Mouse (Mus musculus) forebrain, embryonic 13.5 days (tissue): ENCODE measurements around the gene Olfr123. TPM values are rescaled to one million over a fixed set of nuclear protein-coding genes. Genes with fewer than 3 reads are reported as not detected.

Experiments used
- ATAC-seq: fragments of 200-750 bp; cut with Nextera tagmentation; 2 replicates; pipeline ENCODE4 v1.8.0; 2017
- H3K27ac ChIP-seq: fragments of 300-500 bp; sonication (generic); 2 replicates; pipeline ENCODE4 v1.5.1; 2015; ENCODE audit warnings: inconsistent platforms, mild to moderate bottlenecking, moderate library complexity
- H3K27me3 ChIP-seq: fragments of 300-500 bp; sonication (generic); 2 replicates; pipeline ENCODE4 v1.6.1; 2015; ENCODE audit warnings: mild to moderate bottlenecking, inconsistent platforms
- H3K36me3 ChIP-seq: fragments of 300-500 bp; sonication (generic); 2 replicates; pipeline ENCODE4 v1.6.1; 2015; ENCODE audit warnings: mild to moderate bottlenecking, inconsistent platforms; ENCODE audit not compliant: poor library complexity, severe bottlenecking
- H3K4me1 ChIP-seq: fragments of 300-500 bp; sonication (generic); 2 replicates; pipeline ENCODE4 v1.6.1; 2015; ENCODE audit warnings: inconsistent platforms
- H3K4me2 ChIP-seq: fragments of 300-500 bp; sonication (generic); 2 replicates; pipeline ENCODE4 v1.6.1; 2015; ENCODE audit warnings: inconsistent platforms, mild to moderate bottlenecking, moderate library complexity
- H3K4me3 ChIP-seq: fragments of 300-500 bp; sonication (generic); 2 replicates; pipeline ENCODE4 v1.5.1; 2015; ENCODE audit warnings: mild to moderate bottlenecking, inconsistent platforms
- H3K9ac ChIP-seq: fragments of 300-500 bp; sonication (generic); 2 replicates; pipeline ENCODE4 v1.6.1; 2015; ENCODE audit warnings: mild to moderate bottlenecking, inconsistent platforms
- H3K9me3 ChIP-seq: fragments of 300-500 bp; sonication (generic); replicated peaks from 2 replicates; pipeline ENCODE4 v1.6.1; 2016; ENCODE audit warnings: inconsistent platforms
- WGBS: fragments of 180-500 bp; shearing (Covaris S2); methylation state at CpG from one replicate; pipeline ENCODE4 v1.1.7; 2015; 5-methylcytosine and 5-hydroxymethylcytosine counted together
- polyA plus RNA-seq: library from polyadenylated mRNA; unstranded; fragments of >200 nt; fragmentation: Nextera tagmentation; extraction: Ambion mirVana; gene quantifications from 2 replicates; pipeline ENCODE4 v1.2.1, GENCODE M21; 2015

Olfr123 gene
- polyA plus RNA-seq, result not detected in 2 replicates

- 98% methylated on average over 2 of the region's 2 CpGs for WGBS
- no peaks in the 10 kb centered on the region for H3K27me3 ChIP-seq
- ATAC-seq, result no peak
These were observed at the start of gene Olfr123 for GRCm38 (mm10) chr17:37793229-37793628. Olfr123 (plus strand) TSS chr17:37793529.

DNA sequence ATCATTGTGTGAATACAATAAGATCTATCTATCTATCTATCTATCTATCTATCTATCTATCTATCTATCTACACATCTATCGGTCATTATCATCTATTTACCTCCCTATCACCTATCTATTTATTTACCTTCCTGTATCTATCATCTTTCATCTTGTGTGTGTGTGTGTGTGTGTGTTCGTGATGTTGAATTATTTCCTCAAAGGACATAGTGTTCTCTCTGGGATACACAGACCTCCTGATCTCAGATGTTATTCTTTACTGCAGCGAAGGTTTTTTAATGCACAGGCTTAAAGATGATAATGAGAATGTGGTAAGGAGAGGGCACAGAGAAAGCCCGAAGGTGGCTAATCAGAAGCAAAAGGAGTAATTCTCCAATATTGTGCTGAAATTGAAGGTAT, 25.0 kb upstream of the Olfr123 start, which contains the start of gene Olfr122:
Olfr122 (plus strand) TSS at position 301 of the 400 bp plus-strand sequence.
- Histone ChIP-seq H3K36me3 (no peaks in the 10 kb centered on the region), H3K27me3 (no peaks in the 10 kb centered on the region), H3K4me1 (no peaks in the 10 kb centered on the region), H3K4me2 (no peak within 1 kb of the TSS), H3K9ac (no peak within 1 kb of the TSS), H3K9me3 (no peaks in the 10 kb centered on the region), H3K27ac (no peak within 1 kb of the TSS), H3K4me3 (no peak within 1 kb of the TSS)
- WGBS, result 86% methylated on average over 4 of the region's 4 CpGs
- no peak for ATAC-seq

More at GRCm38 (mm10) chr17:37793229-37793628, at the start of gene Olfr123:
- Histone ChIP-seq H3K36me3 (no peaks in the 10 kb centered on the region), H3K27ac (no peak within 1 kb of the TSS), H3K4me2 (no peak within 1 kb of the TSS), H3K9me3 (peaks cover 5% of the 10 kb centered on the region; the same call in 1 of the 2 replicates), H3K4me3 (no peak within 1 kb of the TSS), H3K4me1 (no peaks in the 10 kb centered on the region), H3K9ac (no peak within 1 kb of the TSS)

DNA sequence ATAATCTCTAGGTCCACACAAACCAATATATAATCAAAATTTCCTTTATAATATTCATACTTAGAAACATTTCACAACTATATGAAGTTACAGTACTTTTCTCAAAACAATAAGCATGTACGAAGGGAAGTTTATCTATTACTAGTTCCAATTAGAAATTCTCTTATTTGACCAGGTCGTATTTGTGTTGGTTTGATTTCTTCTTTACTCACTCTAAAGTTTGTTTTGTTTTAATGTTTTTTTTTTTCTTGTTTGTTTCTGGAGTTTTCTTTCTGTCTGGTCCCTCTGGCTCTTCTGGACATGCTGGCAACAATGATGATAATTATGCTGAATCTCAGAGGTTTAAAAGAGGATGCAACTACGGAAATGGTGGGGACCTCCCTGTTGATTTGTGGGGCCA, 6.3 kb downstream of the Olfr123 start, which contains the start of gene Olfr124:
Olfr124 (plus strand) TSS at position 301 of the 400 bp plus-strand sequence.
- Histone ChIP-seq H3K9me3 (peaks cover 5% of the 10 kb centered on the region; the same call in 1 of the 2 replicates), H3K4me3 (no peak within 1 kb of the TSS), H3K4me2 (no peak within 1 kb of the TSS), H3K9ac (no peak within 1 kb of the TSS), H3K4me1 (no peaks in the 10 kb centered on the region), H3K36me3 (no peaks in the 10 kb centered on the region), H3K27me3 (no peaks in the 10 kb centered on the region), H3K27ac (no peak within 1 kb of the TSS)
- no peak for ATAC-seq
- WGBS, result 90% methylated on average over 3 of the region's 3 CpGs

GRCm38 (mm10) chr17:37832649-37833048, 39.3 kb downstream of the Olfr123 start, which contains the start of gene Olfr125:
Olfr125 (plus strand) TSS chr17:37832949.
- no peak within 1 kb of the TSS for H3K27ac ChIP-seq
- H3K4me3 ChIP-seq, result no peak within 1 kb of the TSS
- H3K9me3 ChIP-seq, result no peaks in the 10 kb centered on the region
- H3K36me3 ChIP-seq, result no peaks in the 10 kb centered on the region
- H3K9ac ChIP-seq, result no peak within 1 kb of the TSS
- no peak within 1 kb of the TSS for H3K4me2 ChIP-seq
- no peaks in the 10 kb centered on the region for H3K27me3 ChIP-seq
- H3K4me1 ChIP-seq, result no peaks in the 10 kb centered on the region
- ATAC-seq, result no peak

DNA sequence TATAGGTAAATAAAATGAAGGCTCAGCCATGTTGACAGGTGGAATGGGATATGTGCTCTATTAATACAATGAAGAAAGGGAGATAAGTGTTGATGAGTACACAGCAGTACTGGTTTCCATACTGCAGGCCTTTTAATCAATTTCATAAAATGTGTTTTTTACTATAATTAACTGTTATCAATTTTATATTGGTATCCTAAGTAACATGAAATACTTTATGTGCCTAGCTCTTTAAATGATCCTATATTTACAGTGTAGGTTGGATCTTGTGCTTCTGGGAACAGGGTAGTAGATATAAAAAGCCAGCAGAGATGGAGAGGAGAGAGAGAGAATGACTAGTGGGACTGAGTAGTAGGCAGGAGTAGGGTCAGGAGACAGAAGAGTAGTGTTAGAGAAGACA, 53.9 kb downstream of the Olfr123 start, which contains the start of gene Olfr126:
Olfr126 (plus strand) TSS at position 301 of the 400 bp plus-strand sequence.
- Histone ChIP-seq H3K9ac (no peak within 1 kb of the TSS), H3K4me3 (no peak within 1 kb of the TSS), H3K4me2 (no peak within 1 kb of the TSS), H3K4me1 (no peaks in the 10 kb centered on the region), H3K27me3 (no peaks in the 10 kb centered on the region), H3K27ac (no peak within 1 kb of the TSS), H3K9me3 (no peaks in the 10 kb centered on the region), H3K36me3 (no peaks in the 10 kb centered on the region)
- ATAC-seq, result no peak

Other genes starting within 250 kb of the Olfr123 start
- not detected in 2 replicates for gene Olfr112, start 224.1 kb upstream of the Olfr123 start, polyA plus RNA-seq
- gene Olfr113, start 215.9 kb upstream of the Olfr123 start, polyA plus RNA-seq, result not detected in 2 replicates
- gene Olfr114, start 200.8 kb upstream of the Olfr123 start, polyA plus RNA-seq, result not detected in 2 replicates
- not detected in 2 replicates for gene Olfr115, start 166.4 kb upstream of the Olfr123 start, polyA plus RNA-seq
- not detected in 2 replicates for gene Olfr116, start 166.3 kb upstream of the Olfr123 start, polyA plus RNA-seq
- gene Olfr117, start 129.7 kb upstream of the Olfr123 start, polyA plus RNA-seq, result not detected in 2 replicates
- not detected in 2 replicates for gene Olfr118, start 126.5 kb upstream of the Olfr123 start, polyA plus RNA-seq
- not detected in 2 replicates for gene Olfr119, start 97.0 kb upstream of the Olfr123 start, polyA plus RNA-seq
- gene Olfr120, start 71.7 kb upstream of the Olfr123 start, polyA plus RNA-seq, result not detected in 2 replicates
- gene Olfr121, start 44.7 kb upstream of the Olfr123 start, polyA plus RNA-seq, result not detected in 2 replicates
- not detected in 2 replicates for gene Olfr122, start 24.9 kb upstream of the Olfr123 start, polyA plus RNA-seq
- not detected in 2 replicates for gene Olfr124, start 6.4 kb downstream of the Olfr123 start, polyA plus RNA-seq
- not detected in 2 replicates for gene Olfr125, start 39.4 kb downstream of the Olfr123 start, polyA plus RNA-seq
- gene Olfr126, start 54.0 kb downstream of the Olfr123 start, polyA plus RNA-seq, result not detected in 2 replicates
- not detected in 2 replicates for gene Olfr127, start 106.9 kb downstream of the Olfr123 start, polyA plus RNA-seq
- not detected in 2 replicates for gene Olfr128, start 127.0 kb downstream of the Olfr123 start, polyA plus RNA-seq
- gene Olfr761, start 159.6 kb downstream of the Olfr123 start, polyA plus RNA-seq, result not detected in 2 replicates